Mouse (Mus musculus) stomach, embryonic 15.5 days (tissue): ENCODE results near the gene Ska2. TPM values are rescaled to one million over a fixed set of nuclear protein-coding genes. Genes with fewer than 3 reads are reported as not detected.

ENCODE experiments used
- ATAC-seq: fragments of 200-750 bp; cut with Nextera tagmentation; 2 replicates; pipeline ENCODE4 v1.8.0; 2017; ENCODE audit warnings: low read depth, moderate number of reproducible peaks, moderate TSS enrichment; ENCODE audit not compliant: insufficient read depth, low FRiP score
- H3K27ac ChIP-seq: fragments of 300-500 bp; sonication (generic); 2 replicates; pipeline ENCODE4 v1.5.1; 2015; ENCODE audit warnings: mild to moderate bottlenecking, inconsistent platforms
- H3K27me3 ChIP-seq: fragments of 300-500 bp; sonication (generic); replicated peaks from 2 replicates; pipeline ENCODE4 v1.6.1; 2015; ENCODE audit warnings: inconsistent platforms
- H3K36me3 ChIP-seq: fragments of 300-500 bp; sonication (generic); 2 replicates; pipeline ENCODE4 v1.6.1; 2015; ENCODE audit warnings: inconsistent platforms
- H3K4me1 ChIP-seq: fragments of 300-500 bp; sonication (generic); 2 replicates; pipeline ENCODE4 v1.6.1; 2015; ENCODE audit warnings: inconsistent platforms
- H3K4me2 ChIP-seq: fragments of 300-500 bp; sonication (generic); 2 replicates; pipeline ENCODE4 v1.6.1; 2015; ENCODE audit warnings: mild to moderate bottlenecking, inconsistent platforms
- H3K4me3 ChIP-seq: fragments of 300-500 bp; sonication (generic); replicated peaks from 2 replicates; pipeline ENCODE4 v1.5.1; 2015; ENCODE audit warnings: inconsistent platforms
- H3K9ac ChIP-seq: fragments of 300-500 bp; sonication (generic); 2 replicates; pipeline ENCODE4 v1.6.1; 2015; ENCODE audit warnings: inconsistent platforms
- H3K9me3 ChIP-seq: fragments of 300-500 bp; sonication (generic); 2 replicates; pipeline ENCODE4 v1.6.1; 2016; ENCODE audit warnings: inconsistent platforms
- WGBS: fragments of 180-500 bp; shearing (Covaris S2); methylation state at CpG from one replicate; pipeline ENCODE4 v1.1.7; 2015; 5-methylcytosine and 5-hydroxymethylcytosine counted together
- polyA plus RNA-seq: library from polyadenylated mRNA; unstranded; fragments of >200 nt; fragmentation: Nextera tagmentation; extraction: Ambion mirVana; gene quantifications from 2 replicates; pipeline ENCODE4 v1.2.1, GENCODE M21; 2015

The Ska2 gene
- polyA plus RNA-seq, 1 experiment from 2014 or later: 47.7 TPM

- Histone ChIP-seq H3K9ac (peak overlapping the region; percentile 71; the same call in 1 of the 2 replicates), H3K4me1 (peaks cover 6% of the 10 kb centered on the region; the same call in 1 of the 2 replicates), H3K27me3 (no peaks in the 10 kb centered on the region), H3K36me3 (peaks cover 11% of the 10 kb centered on the region), H3K4me2 (peak overlapping the region; percentile 53), H3K27ac (peak overlapping the region; percentile 93), H3K9me3 (no peaks in the 10 kb centered on the region), H3K4me3 (peak overlapping the region; percentile 80)
- ATAC-seq: no peak
- 3% methylated on average over 9 of the region's 9 CpGs for WGBS
Measured at GRCm38 (mm10) chr11:87110172-87110909, 1.3 kb downstream of the Ska2 start.

GRCm38 (mm10) chr11:87121864-87122263 is 12.8 kb downstream of the Ska2 start:
- no peak overlapping the region for H3K4me3 ChIP-seq
- H3K4me1 ChIP-seq: no peaks in the 10 kb centered on the region
- no peak for ATAC-seq
- no peak overlapping the region for H3K9ac ChIP-seq
- H3K4me2 ChIP-seq: no peak overlapping the region
- peaks cover 29% of the 10 kb centered on the region for H3K36me3 ChIP-seq
- no peaks in the 10 kb centered on the region for H3K27me3 ChIP-seq
- 79% methylated on average over 8 of the region's 8 CpGs for WGBS
- H3K9me3 ChIP-seq: no peaks in the 10 kb centered on the region
- H3K27ac ChIP-seq: no peak overlapping the region

GRCm38 (mm10) chr11:87125562-87125961 is 16.5 kb downstream of the Ska2 start:
- Histone ChIP-seq H3K4me2 (peak overlapping the region; percentile 79; the same call in 1 of the 2 replicates), H3K27me3 (no peaks in the 10 kb centered on the region), H3K9me3 (no peaks in the 10 kb centered on the region), H3K4me3 (no peak overlapping the region), H3K36me3 (peaks cover 21% of the 10 kb centered on the region), H3K27ac (no peak overlapping the region), H3K4me1 (0 out of 2 replicates have a peak, but pooled peaks cover 3% of the 10 kb centered on the region), H3K9ac (no peak overlapping the region)
- no peak for ATAC-seq
- WGBS: 40% methylated on average over 4 of the region's 4 CpGs

GRCm38 (mm10) chr11:87126281-87126823 is 17.3 kb downstream of the Ska2 start:
- Histone ChIP-seq H3K4me2 (peak overlapping the region; percentile 79), H3K36me3 (peaks cover 13% of the 10 kb centered on the region), H3K9ac (no peak overlapping the region), H3K9me3 (no peaks in the 10 kb centered on the region), H3K4me1 (0 out of 2 replicates have a peak, but pooled peaks cover 3% of the 10 kb centered on the region), H3K4me3 (peak overlapping the region; percentile 69), H3K27me3 (no peaks in the 10 kb centered on the region), H3K27ac (peak overlapping the region; percentile 81)
- 3% methylated on average over 12 of the region's 12 CpGs for WGBS
- no peak for ATAC-seq

GRCm38 (mm10) chr11:87126824-87127816 is 18.1 kb downstream of the Ska2 start, which contains the start of gene Trim37:
Trim37 (plus strand) TSS chr11:87127077.
- Histone ChIP-seq H3K27ac (peak within 1 kb of the TSS; percentile 84), H3K9me3 (no peaks in the 10 kb centered on the region), H3K4me2 (peak within 1 kb of the TSS; percentile 79), H3K27me3 (no peaks in the 10 kb centered on the region), H3K36me3 (peaks cover 13% of the 10 kb centered on the region), H3K9ac (peak within 1 kb of the TSS; percentile 70), H3K4me3 (peak within 1 kb of the TSS; percentile 69), H3K4me1 (0 out of 2 replicates have a peak, but pooled peaks cover 3% of the 10 kb centered on the region)
- ATAC-seq: peak; percentile 93
- under 1% methylated on average over 102 of the region's 105 CpGs for WGBS

- H3K27me3 ChIP-seq: no peaks in the 10 kb centered on the region
- H3K27ac ChIP-seq: no peak overlapping the region
- no peak for ATAC-seq
- H3K36me3 ChIP-seq: no peaks in the 10 kb centered on the region
- H3K4me1 ChIP-seq: no peaks in the 10 kb centered on the region
- no peak overlapping the region for H3K4me3 ChIP-seq
- H3K4me2 ChIP-seq: no peak overlapping the region
- no peak overlapping the region for H3K9ac ChIP-seq
- H3K9me3 ChIP-seq: no peaks in the 10 kb centered on the region
- 88% methylated on average over 4 of the region's 4 CpGs for whole genome bisulfite sequencing
Measured at GRCm38 (mm10) chr11:87136233-87136632, 27.2 kb downstream of the Ska2 start.

- Histone ChIP-seq H3K27ac (no peak overlapping the region), H3K9ac (no peak overlapping the region), H3K4me2 (no peak overlapping the region), H3K36me3 (no peaks in the 10 kb centered on the region), H3K4me1 (no peaks in the 10 kb centered on the region), H3K4me3 (no peak overlapping the region), H3K27me3 (no peaks in the 10 kb centered on the region), H3K9me3 (no peaks in the 10 kb centered on the region)
- no peak for ATAC-seq
- WGBS: 82% methylated on average over 2 of the region's 2 CpGs
Measured at GRCm38 (mm10) chr11:87158012-87158411, 49.0 kb downstream of the Ska2 start.

GRCm38 (mm10) chr11:87162687-87163086 is 53.7 kb downstream of the Ska2 start:
- Histone ChIP-seq H3K4me1 (no peaks in the 10 kb centered on the region), H3K9me3 (no peaks in the 10 kb centered on the region), H3K27ac (no peak overlapping the region), H3K27me3 (no peaks in the 10 kb centered on the region), H3K9ac (no peak overlapping the region), H3K4me2 (no peak overlapping the region), H3K36me3 (peaks cover 9% of the 10 kb centered on the region), H3K4me3 (no peak overlapping the region)
- ATAC-seq: no peak
- WGBS: 81% methylated on average over 4 of the region's 4 CpGs

GRCm38 (mm10) chr11:87163751-87164150 is 54.7 kb downstream of the Ska2 start:
- H3K9me3 ChIP-seq: no peaks in the 10 kb centered on the region
- H3K4me3 ChIP-seq: no peak overlapping the region
- ATAC-seq: no peak
- H3K27ac ChIP-seq: no peak overlapping the region
- H3K27me3 ChIP-seq: no peaks in the 10 kb centered on the region
- no peak overlapping the region for H3K4me2 ChIP-seq
- peaks cover 17% of the 10 kb centered on the region for H3K36me3 ChIP-seq
- no peak overlapping the region for H3K9ac ChIP-seq
- no peaks in the 10 kb centered on the region for H3K4me1 ChIP-seq

GRCm38 (mm10) chr11:87173625-87174024 is 64.6 kb downstream of the Ska2 start:
- no peak overlapping the region for H3K4me2 ChIP-seq
- WGBS: 81% methylated on average over 5 of the region's 5 CpGs
- no peak for ATAC-seq

More at GRCm38 (mm10) chr11:87173625-87174024, 64.6 kb downstream of the Ska2 start:
- Histone ChIP-seq H3K9me3 (no peaks in the 10 kb centered on the region), H3K27me3 (no peaks in the 10 kb centered on the region), H3K27ac (no peak overlapping the region), H3K4me3 (no peak overlapping the region), H3K36me3 (no peaks in the 10 kb centered on the region), H3K9ac (no peak overlapping the region), H3K4me1 (no peaks in the 10 kb centered on the region)
